Mouse (Mus musculus) hematopoietic stem cell, adult 5-6 weeks (primary cell): ENCODE measurements around the gene Crybb2. TPM values are rescaled to one million over a fixed set of nuclear protein-coding genes. Genes with fewer than 3 reads are reported as not detected.

Experiments used
- ATAC-seq, 2 experiments: fragments of 125-278 bp in 1 of 2; replicated peaks in 1 of 2; 2 replicates each; pipeline ENCODE4 v1.8.0; 2016 to 2017; ENCODE audit warnings: inconsistent platforms in 2 of 2, mild to moderate bottlenecking in 2 of 2, moderate number of reproducible peaks in 2 of 2, low read depth in 1 of 2, moderate TSS enrichment in 1 of 2; ENCODE audit not compliant: low FRiP score in 2 of 2, poor library complexity in 2 of 2, severe bottlenecking in 2 of 2, insufficient read depth in 1 of 2, low TSS enrichment in 1 of 2
- total RNA-seq: library from RNA; stranded (forward); fragments of 172-1452, 232-1000 nt; gene quantifications from 2 replicates; pipeline ENCODE4 v1.2.3, GENCODE M21; 2017

Crybb2 gene
- total RNA-seq, 1 experiment from 2014 or later, result not detected

- ATAC-seq, result no peak
These were observed 55.7 kb downstream of the Crybb2 start for GRCm38 (mm10) chr5:113014111-113014807.

- ATAC-seq, result no peak
These were observed 58.0 kb downstream of the Crybb2 start for GRCm38 (mm10) chr5:113011926-113012325.

DNA sequence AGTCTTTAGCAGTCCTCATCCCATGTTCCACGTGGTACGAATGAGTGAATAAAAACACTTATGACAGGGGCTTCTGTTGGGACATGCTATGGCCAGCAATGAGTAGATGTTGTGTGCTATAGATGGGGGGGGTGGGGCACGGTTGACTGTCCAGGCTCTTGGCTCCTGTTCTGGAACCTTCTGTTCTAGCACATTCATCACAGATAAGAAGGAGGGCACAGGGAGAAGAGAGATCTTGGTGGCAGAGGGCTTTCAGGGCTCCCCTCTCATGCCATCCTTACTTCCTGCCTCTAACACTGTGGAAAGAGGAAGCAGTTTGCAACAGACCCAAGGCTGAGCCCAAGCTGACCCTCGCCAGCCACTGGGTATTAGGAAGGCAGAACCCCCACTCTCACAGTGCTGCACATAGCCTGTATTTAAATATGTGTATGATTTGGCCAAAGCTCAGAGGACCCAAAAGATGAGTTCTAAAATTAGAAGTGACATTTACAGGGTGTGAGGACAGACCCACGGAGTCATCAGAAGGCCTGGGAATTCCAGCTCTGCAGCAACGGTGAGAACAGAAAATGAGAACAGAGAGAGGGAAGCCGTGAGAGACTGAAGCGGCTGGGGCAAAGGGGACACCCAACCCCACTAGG lies 60.6 kb downstream of the Crybb2 start:
- peak; percentile 43 to 64; a peak in 3 of 4 replicates for ATAC-seq

DNA sequence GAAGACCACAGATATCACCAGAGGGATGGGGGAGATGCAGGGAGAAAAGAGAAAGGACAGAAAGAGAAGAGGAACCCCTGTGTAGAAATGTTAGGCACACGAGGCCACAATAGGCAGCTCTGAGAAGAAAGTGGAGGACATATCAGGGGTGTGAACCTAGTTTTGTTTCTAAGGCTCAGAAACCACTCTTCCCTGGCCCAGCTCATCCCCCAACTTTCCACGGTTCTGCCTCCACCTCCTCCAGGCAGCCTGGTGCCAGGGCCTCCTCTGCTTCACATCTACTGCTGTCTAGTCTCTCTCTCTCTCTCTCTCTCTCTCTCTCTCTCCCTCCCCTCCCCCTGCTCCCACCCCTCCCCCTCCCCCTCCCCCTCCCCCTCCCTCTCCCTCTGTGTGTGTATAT lies 61.4 kb downstream of the Crybb2 start:
- no peak for ATAC-seq

Other genes with a start within 250 kb of the Crybb2 start
- 0.88 TPM in 1 of 2 replicates, not detected in the other for gene Myo18b, start 173.8 kb downstream of the Crybb2 start, total RNA-seq
- 28.2 and 31.4 TPM in 2 replicates for gene Grk3, start 54.3 kb downstream of the Crybb2 start, total RNA-seq
- not detected in 2 replicates for gene Crybb3, start 11.5 kb upstream of the Crybb2 start, total RNA-seq
- gene 2900026A02Rik, start 151.1 kb upstream of the Crybb2 start, total RNA-seq, result 9.7 and 10.8 TPM in 2 replicates
- gene Tmem211, start 156.8 kb upstream of the Crybb2 start, total RNA-seq, result not detected in 2 replicates
- 8.2 and 20.1 TPM in 2 replicates for gene Sgsm1, start 240.7 kb upstream of the Crybb2 start, total RNA-seq